Mouse (Mus musculus): ENCODE results near the gene Vmn1r200.
"Not testable (repeated sequence)": the region's sequence is repeated elsewhere in the genome, so short reads cannot be mapped to it uniquely, and the experiment has no call there.

Vmn1r200 gene

DNA sequence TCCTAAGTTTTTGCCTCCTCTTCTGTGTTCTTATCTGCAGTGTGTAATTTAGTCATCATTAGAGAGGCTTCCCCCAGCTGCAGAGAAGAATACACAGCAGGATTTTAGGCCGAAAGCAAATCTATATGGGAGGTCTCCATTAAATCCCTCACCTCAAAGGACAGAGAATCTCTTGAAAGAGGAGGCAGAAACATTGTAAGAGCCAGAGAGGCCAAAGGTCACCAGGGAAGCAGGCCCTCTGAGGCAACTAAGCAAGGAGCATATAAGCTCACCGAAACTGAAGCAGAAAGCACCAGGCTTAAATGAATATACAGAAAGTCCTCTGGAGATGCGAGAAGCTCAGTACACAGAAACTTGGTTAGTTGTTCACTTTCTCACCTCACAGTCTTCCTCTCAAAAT, at the start of gene Vmn1r200:
TSS of gene Vmn1r200 (plus strand) at position 301 of the 400 bp plus-strand sequence.
- no peak for DNase-seq (ENCODE audit: extremely low read depth, insufficient read length, low spot score)

DNA sequence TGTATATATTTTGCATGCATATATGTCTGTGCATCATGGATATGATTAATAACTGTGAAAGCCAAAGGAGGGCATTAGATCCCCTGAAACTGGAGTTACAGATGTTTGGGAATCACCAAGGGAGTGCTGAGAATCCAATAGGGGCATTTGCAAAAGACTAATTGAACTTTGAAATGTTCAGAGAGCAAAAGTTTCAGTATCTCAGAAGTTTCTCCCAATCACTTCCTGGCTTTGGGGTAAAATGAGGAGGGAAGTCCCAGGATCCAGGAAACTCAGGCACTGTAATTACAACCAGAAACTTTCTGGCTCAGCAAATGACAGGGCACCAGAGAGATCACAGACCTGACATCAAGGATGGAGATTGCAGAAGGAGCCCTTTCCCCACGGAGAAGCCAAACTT, 40.1 kb upstream of the Vmn1r200 start, which contains the start of gene Vmn1r198:
TSS of gene Vmn1r198 (plus strand) at position 301 of the 400 bp plus-strand sequence.
- DNase-seq (ENCODE audit: extremely low read depth, insufficient read length, low spot score) = no peak

DNA sequence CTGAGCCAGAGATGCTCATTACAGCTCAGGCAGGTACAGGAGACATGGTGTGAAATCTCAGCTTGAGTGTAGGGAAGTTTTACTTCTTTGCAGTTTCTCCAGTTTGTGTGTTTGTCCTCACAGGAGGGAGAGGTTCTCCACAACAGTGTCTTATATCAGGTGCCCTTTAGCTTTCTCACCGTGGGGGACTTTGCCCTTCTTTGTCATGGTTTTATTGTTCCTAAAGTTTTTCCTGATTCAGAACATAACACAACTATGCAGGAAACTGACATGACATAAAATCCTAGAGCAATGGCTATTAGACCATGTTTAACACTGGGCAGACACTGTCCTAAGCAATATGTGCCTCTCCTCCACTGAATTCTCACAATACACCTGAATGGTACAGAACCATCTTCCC, 39.4 kb upstream of the Vmn1r200 start:
- DNase-seq (ENCODE audit: extremely low read depth, insufficient read length, low spot score) = no peak

DNA sequence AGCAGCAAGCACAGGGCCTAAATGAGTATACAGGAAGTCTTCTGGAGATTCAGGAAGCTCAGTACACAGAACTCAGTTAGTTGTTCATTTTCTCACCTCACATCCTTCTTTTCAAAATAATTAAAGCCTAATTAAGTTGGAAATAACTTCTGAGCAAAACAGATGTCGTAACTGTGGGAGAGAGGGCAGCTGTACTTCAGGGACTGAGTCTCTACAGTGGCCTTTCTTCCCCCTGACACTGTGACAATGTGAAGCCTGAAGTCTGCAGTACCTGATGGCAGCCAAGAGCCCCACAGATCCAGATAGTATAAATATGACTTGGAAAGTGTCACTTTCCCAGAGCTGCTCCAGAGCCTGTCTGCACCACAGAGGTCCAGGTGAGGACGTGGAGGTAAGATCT, 10.7 kb upstream of the Vmn1r200 start, which contains the start of gene Vmn1r199:
TSS of gene Vmn1r199 (plus strand) at position 301 of the 400 bp plus-strand sequence.
- DNase-seq (ENCODE audit: extremely low read depth, insufficient read length, low spot score) = no peak

DNA sequence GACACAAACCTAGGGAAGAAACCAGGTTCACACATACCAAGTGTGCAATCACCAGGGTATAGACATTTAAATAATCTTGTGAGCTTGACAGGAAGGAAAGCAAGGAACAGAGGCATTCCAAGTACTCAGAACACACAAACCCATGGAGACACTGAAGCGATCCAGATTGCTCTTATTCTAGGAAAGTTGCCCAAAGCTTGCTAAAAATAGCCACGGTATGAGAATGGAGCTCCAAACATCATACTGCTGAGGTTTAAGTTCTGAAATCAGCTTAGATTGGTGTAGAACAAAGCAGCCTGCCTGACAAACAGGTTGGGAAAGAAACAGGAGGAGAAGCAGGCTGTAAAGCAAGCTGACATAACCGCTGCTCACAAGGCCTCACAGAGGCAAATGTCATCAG, 9.0 kb upstream of the Vmn1r200 start:
- not testable (repeated sequence) for DNase-seq (ENCODE audit: extremely low read depth, insufficient read length, low spot score)

DNA sequence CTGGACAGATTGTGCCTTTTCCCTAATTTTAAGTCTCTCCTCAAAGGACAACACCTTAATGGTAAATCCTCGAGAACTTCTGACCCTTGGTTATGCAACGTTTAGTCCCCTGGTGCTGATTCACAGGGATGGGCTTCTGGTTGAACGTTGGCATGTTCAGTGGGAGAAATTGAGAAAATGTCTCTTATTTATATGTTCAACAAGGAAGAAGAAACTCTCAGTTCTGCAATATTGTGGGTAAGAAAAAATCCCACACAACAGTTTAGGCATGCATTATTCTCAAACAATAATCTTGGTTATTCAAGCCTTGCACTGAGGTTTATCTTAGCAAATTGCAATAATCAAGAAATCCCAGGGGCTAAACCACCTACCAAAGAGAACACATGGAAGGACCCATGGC, 6.8 kb upstream of the Vmn1r200 start:
- no peak for DNase-seq (ENCODE audit: extremely low read depth, insufficient read length, low spot score)

DNA sequence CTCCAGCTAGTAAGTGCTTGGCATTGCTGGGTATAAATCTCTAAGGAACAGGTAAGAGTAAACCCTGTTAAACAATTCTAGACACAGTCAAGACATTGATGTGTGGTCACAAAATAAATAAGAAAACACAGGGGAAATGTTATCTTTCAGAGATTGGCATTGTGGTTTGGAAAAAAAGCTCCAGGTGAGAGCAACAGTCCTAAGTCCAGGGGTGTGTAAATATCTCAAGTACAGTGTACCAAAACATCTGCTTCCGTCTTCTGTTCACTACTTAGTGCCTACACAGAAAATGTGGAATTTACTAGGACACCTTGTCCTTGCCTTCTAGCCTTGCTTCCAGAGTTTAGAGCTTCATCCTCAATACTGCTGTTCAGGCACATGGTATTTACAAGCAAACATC, 3.1 kb upstream of the Vmn1r200 start:
- no peak for DNase-seq (ENCODE audit: extremely low read depth, insufficient read length, low spot score)

DNA sequence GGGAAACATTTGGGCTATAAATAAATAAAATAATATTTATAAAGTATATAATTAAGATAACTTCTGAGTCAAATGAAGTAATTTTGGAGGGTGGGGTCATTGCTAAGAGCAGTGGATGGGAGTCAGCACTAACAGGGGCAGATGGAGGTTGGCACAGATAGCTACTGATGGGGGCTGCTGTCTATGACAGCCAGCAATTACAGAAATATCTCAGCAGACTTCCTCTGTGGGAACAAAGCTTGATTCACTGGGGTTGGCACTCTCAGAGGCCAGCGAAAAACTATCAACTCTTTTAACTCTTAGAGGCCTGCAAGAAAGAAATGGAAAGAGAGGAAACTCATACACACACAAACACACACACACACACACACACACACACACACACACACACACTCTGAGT, 12.8 kb downstream of the Vmn1r200 start:
- no peak for DNase-seq (ENCODE audit: extremely low read depth, insufficient read length, low spot score)

Measured in 3134 (cell line).